Mouse (Mus musculus) CH12.LX (cell line): ENCODE data around the gene Cd70.

ENCODE experiments used
- CTCF ChIP-seq, 2 experiments: IDR thresholded peaks in 1 of 2; conservative IDR thresholded peaks in 1 of 2; 2 replicates each; pipeline ENCODE4 v1.5.1; 2011 to 2012; ENCODE audit warnings: low read depth in 2 of 2, low read length in 2 of 2, improper control_type of control experiment in 1 of 2, inconsistent platforms in 1 of 2, mild to moderate bottlenecking in 1 of 2, moderate library complexity in 1 of 2
- MAX ChIP-seq: IDR thresholded peaks from 2 replicates; pipeline ENCODE4 v1.6.1; 2011; ENCODE audit warnings: low read length, improper control_type of control experiment

GRCm38 (mm10) chr17:57124792-57125191 lies 24.8 kb downstream of the Cd70 start:
- TF ChIP-seq MAX, result no peak
- no peak for TF ChIP-seq CTCF (conservative IDR thresholded peaks at IDR 0.05 in 1 of 2, IDR thresholded peaks at IDR 0.05 in 1 of 2; ENCODE audit: low read depth in 2 of 2, low read length in 2 of 2)
